In genomic region chr8:122442356-122442755, GRCm38 (mm10) we compare ENCODE assay signal across 8 mouse cellular contexts. TPM values are rescaled to one million over a fixed set of nuclear protein-coding genes. Genes with fewer than 3 reads are reported as not detected.
A peak's percentile ranks its signal among the peaks of the same experiment; 100 is the strongest.
DNase-seq lines count a peak whose midpoint lies in the region; ATAC-seq and TF ChIP-seq lines count a peak whose summit lies in the region.

No protein-coding gene starts in this region.

- DNase-seq in cerebellum, adult 2 months = no peak
- DNase-seq in cerebellum, postnatal 10 days = no peak
- no peak for DNase-seq in spleen, adult 2 months (ENCODE audit: low read depth in 1 of 2, low spot score in 2 of 2)
- DNase-seq in spleen, adult 18-20 months = no peak
- no peak for DNase-seq in urinary bladder, postnatal 36 days (ENCODE audit: low spot score in 2 of 2)
- no peak for DNase-seq in testis, postnatal 10 days (ENCODE audit: low spot score)
- DNase-seq in spleen, postnatal 10 days (ENCODE audit: low spot score in 2 of 2) = no peak

- no peak overlapping the region for H3K27ac ChIP-seq in cerebellum, adult 2 months (ENCODE audit: insufficient read depth, low read length)
- H3K27ac ChIP-seq in spleen, adult 2 months (ENCODE audit: insufficient read depth, low read length) = no peak overlapping the region
- H3K27ac ChIP-seq in liver, embryonic 12.5 days = 0 out of 2 replicates have a peak overlapping the region, but pooled peaks have one; percentile 69

- H3K27me3 ChIP-seq in cerebellum, adult 2 months (ENCODE audit: control insufficient read depth, insufficient read depth, low read length) = no peaks in the 10 kb centered on the region
- H3K27me3 ChIP-seq in spleen, adult 2 months (ENCODE audit: control insufficient read depth, insufficient read depth, low read length) = no peaks in the 10 kb centered on the region
- peaks cover 13% of the 10 kb centered on the region; the same call in 1 of the 2 replicates for H3K27me3 ChIP-seq in liver, embryonic 12.5 days (replicated peaks)

- peak overlapping the region; percentile 91 for H3K4me3 ChIP-seq in cerebellum, adult 2 months (replicated peaks; ENCODE audit: insufficient read depth, low read depth, low read length)
- peak overlapping the region; percentile 76; the same call in 1 of the 2 replicates for H3K4me3 ChIP-seq in spleen, adult 2 months (ENCODE audit: extremely low read depth, insufficient read depth, insufficient read length)
- peak overlapping the region; percentile 71 for H3K4me3 ChIP-seq in liver, embryonic 12.5 days

- peaks cover 30% of the 10 kb centered on the region for H3K4me1 ChIP-seq in cerebellum, adult 2 months (ENCODE audit: control insufficient read depth, insufficient read depth, low read length)
- peaks cover 17% of the 10 kb centered on the region for H3K4me1 ChIP-seq in spleen, adult 2 months (ENCODE audit: control insufficient read depth, insufficient read depth, insufficient read length)
- peaks cover 44% of the 10 kb centered on the region for H3K4me1 ChIP-seq in liver, embryonic 12.5 days

- TF ChIP-seq POLR2A in cerebellum, adult 2 months (IDR thresholded peaks at IDR 0.05; ENCODE audit: borderline replicate concordance, insufficient read depth, low read length) = no peak
- no peak for TF ChIP-seq POLR2A in spleen, adult 2 months (IDR thresholded peaks at IDR 0.05; ENCODE audit: low read depth, low read length)

- no peak for TF ChIP-seq CTCF in cerebellum, adult 2 months (IDR thresholded peaks at IDR 0.05; ENCODE audit: borderline replicate concordance, insufficient read depth, low read depth, low read length)
- no peak for TF ChIP-seq CTCF in spleen, adult 2 months (IDR thresholded peaks at IDR 0.05; ENCODE audit: extremely low read depth, insufficient read depth, insufficient read length, insufficient replicate concordance)

- peak overlapping the region; percentile 71 for H3K9ac ChIP-seq in liver, embryonic 12.5 days

- 6% methylated on average over 7 of the region's 7 CpGs for WGBS in cerebellum, adult 2 months
- 56% methylated on average over 7 of the region's 7 CpGs for WGBS in spleen, adult 2 months
- WGBS in liver, embryonic 12.5 days (ENCODE audit: insufficient replicate concordance) = 49% methylated on average over 7 of the region's 7 CpGs

- ATAC-seq in liver, embryonic 12.5 days = no peak

- H3K9me3 ChIP-seq in liver, embryonic 12.5 days (replicated peaks) = no peaks in the 10 kb centered on the region

- no peaks in the 10 kb centered on the region; the same call in 1 of the 2 replicates for H3K36me3 ChIP-seq in spleen, adult 2 months (ENCODE audit: control insufficient read depth, insufficient read depth, low read length)
- H3K36me3 ChIP-seq in liver, embryonic 12.5 days = peaks cover 10% of the 10 kb centered on the region

- H3K4me2 ChIP-seq in liver, embryonic 12.5 days = peak overlapping the region; percentile 95

RNA-seq across cellular contexts. Expression of gene Mvd, which starts 0.9 kb away (rescaled TPM):
- polyA plus RNA-seq in cerebellum, adult 2 months (2012; rRNA removed) = 43.6 and 45.2 TPM in 2 replicates
- 17.0 and 20.5 TPM in 2 replicates for polyA plus RNA-seq in spleen, adult 2 months (2012; rRNA removed)
- polyA plus RNA-seq in liver, embryonic 12.5 days (2016; fragmentation: Nextera tagmentation; extraction: Ambion mirVana) = 29.3 and 31.4 TPM in 2 replicates

RNA-seq across cellular contexts. Expression of gene Cyba, which starts 9.6 kb away (rescaled TPM):
- polyA plus RNA-seq in cerebellum, adult 2 months (2012; rRNA removed) = 12.0 and 15.5 TPM in 2 replicates
- 751 and 823 TPM in 2 replicates for polyA plus RNA-seq in spleen, adult 2 months (2012; rRNA removed)
- 149 and 160 TPM in 2 replicates for polyA plus RNA-seq in liver, embryonic 12.5 days (2016; fragmentation: Nextera tagmentation; extraction: Ambion mirVana)

RNA-seq across cellular contexts. Expression of gene Snai3, which starts 18.2 kb away (rescaled TPM):
- polyA plus RNA-seq in cerebellum, adult 2 months (2012; rRNA removed) = 0.13 TPM in 1 of 2 replicates, not detected in the other
- 3.9 and 6.0 TPM in 2 replicates for polyA plus RNA-seq in spleen, adult 2 months (2012; rRNA removed)
- 0.18 and 0.36 TPM in 2 replicates for polyA plus RNA-seq in liver, embryonic 12.5 days (2016; fragmentation: Nextera tagmentation; extraction: Ambion mirVana)

RNA-seq across cellular contexts. Expression of gene Il17c, which starts 20.5 kb away (rescaled TPM):
- polyA plus RNA-seq in cerebellum, adult 2 months (2012; rRNA removed) = 0.27 and 0.49 TPM in 2 replicates
- 0.28 TPM in 1 of 2 replicates, not detected in the other for polyA plus RNA-seq in spleen, adult 2 months (2012; rRNA removed)
- polyA plus RNA-seq in liver, embryonic 12.5 days (2016; fragmentation: Nextera tagmentation; extraction: Ambion mirVana) = not detected in 2 replicates

RNA-seq across cellular contexts. Expression of gene Rnf166, which starts 33.5 kb away (rescaled TPM):
- 65.9 and 69.4 TPM in 2 replicates for polyA plus RNA-seq in cerebellum, adult 2 months (2012; rRNA removed)
- 79.6 and 115 TPM in 2 replicates for polyA plus RNA-seq in spleen, adult 2 months (2012; rRNA removed)
- 16.6 and 17.3 TPM in 2 replicates for polyA plus RNA-seq in liver, embryonic 12.5 days (2016; fragmentation: Nextera tagmentation; extraction: Ambion mirVana)
